Mouse (Mus musculus) left cerebral cortex, postnatal 10 days (tissue): ENCODE measurements around the gene Cfap206. TPM values are rescaled to one million over a fixed set of nuclear protein-coding genes. Genes with fewer than 3 reads are reported as not detected.
"Not testable (repeated sequence)": the region's sequence is repeated elsewhere in the genome, so short reads cannot be mapped to it uniquely, and the experiment has no call there.

Source experiments
- DNase-seq, 2 experiments: peaks; one replicate each; pipeline ENCODE4 v3.0.0; 2021 to 2022; ENCODE audit warnings: low spot score in 2 of 2, mixed read lengths in 1 of 2; ENCODE audit errors: extremely low spot score in 1 of 2
- intact Hi-C: fragments of 180-260 bp; cut with DNase I; formaldehyde crosslinking; loops from one replicate; pipeline ENCODE4 v1.15.1; 2025
- total RNA-seq, 2 experiments: library from RNA; stranded (reverse); gene quantifications; 2 replicates each; pipeline ENCODE4 v1.2.3; 2021

The Cfap206 gene
- 1 to 10 TPM; 2.8 to 4.3 TPM for total RNA-seq

DNA sequence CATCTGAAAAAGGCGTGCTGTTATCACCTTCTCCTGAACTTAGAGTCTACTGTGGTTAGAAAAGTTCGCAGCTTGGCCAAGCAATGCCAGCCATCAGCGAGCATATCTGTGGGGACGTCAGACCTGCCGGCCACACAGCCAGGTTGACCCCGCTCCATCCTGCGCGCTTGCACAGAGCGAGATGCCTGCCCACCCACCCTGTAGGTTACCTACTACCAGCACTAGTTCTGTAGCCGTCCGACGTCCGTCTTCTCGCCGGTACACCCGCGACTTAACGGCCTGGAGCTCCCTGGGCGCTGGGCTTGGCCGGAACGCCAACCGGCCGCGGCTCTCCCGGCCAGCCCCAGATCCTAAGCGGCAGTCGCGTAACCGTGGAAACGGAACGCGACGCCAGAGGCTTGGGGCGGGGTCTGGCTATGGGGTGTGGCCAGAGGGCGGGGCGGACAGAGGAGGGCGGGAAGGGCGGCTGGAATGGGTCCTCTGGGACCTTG, at the start of gene Cfap206:
Cfap206 (minus strand) TSS at position 356 of the 491 bp plus-strand sequence.
- intact Hi-C loops, result no loop called here
- DNase-seq, result peak; percentile 23 to 78

DNA sequence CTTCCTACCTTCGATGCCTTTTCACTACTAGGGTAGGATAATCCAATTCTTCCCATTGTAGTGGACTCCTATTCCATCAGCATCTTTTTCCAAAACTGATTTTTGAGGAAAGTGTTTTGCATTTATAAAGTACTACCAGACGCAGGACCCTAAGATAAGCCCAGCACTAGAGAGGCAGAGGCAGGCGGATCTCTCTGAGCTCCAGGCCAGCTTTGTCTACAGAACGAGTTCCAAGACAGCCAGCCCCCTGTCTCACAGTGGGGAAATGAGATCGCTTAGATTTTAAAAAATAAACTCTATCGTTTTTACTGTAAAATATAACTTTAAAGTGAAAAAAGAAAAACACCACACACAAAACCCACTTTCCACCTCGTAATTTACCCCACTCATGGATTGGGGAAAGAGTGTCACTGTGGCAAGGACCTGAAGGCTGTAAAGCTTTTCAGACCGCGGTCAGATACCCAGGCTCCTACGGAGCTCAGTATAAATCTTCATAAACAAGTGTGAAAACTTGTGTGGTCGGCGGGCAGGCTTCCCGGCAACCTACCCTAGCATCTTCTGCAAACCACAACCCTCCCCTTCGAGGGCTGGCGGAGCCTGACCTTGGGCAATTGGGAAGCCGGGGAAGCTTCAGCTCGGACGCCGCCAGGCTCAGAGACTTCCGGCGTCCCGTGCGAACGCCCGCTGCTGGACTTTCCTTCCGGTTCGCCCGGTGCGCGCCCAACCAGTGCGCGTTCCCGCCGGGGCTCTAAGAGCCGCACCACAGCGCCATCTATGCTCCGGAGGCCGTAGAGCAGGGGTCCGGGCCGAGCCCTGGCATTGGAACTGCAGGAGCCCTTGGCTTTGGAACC, 47.9 kb upstream of the Cfap206 start, which contains the start of gene Smim8:
Smim8 (minus strand) TSS at position 747 of the 851 bp plus-strand sequence.
- intact Hi-C loops, result loop anchor here (5.0 kb wide), 1 partner anchor 91 kb away; the partner anchor contains the start of gene Slc35a1
- DNase-seq, result peak; percentile 81 to 93

GRCm38 (mm10) chr4:34771652-34772371, 41.8 kb upstream of the Cfap206 start:
- intact Hi-C loops, result no loop called here
- DNase-seq, result no peak

DNA sequence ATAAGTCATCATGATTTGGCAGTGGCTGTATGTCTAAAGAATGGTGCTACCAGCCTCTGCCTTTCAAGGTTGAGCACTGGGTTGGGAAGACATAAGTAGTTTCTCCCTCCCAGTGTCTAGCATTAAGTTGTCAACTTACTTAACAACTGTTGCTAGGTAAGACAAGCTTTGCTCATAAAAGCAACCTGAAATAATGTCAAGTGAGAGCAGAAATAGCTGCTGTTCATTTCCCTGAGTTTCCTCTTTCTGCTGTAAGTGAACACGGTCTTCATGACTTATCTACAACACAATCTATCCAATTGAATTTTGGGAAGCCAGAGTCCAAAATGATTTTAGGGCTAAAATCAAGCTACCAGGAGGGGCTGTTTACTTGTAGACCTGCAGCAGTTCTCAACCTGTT, 26.2 kb upstream of the Cfap206 start, which contains the start of gene Gm136:
Gm136 (minus strand) TSS at position 101 of the 400 bp plus-strand sequence.
- intact Hi-C loops, result no loop called here

GRCm38 (mm10) chr4:34749236-34749635, 19.2 kb upstream of the Cfap206 start:
- no peak for DNase-seq
- intact Hi-C loops, result no loop called here

More for the DNA sequence above, 26.2 kb upstream of the Cfap206 start, which contains the start of gene Gm136:
- DNase-seq, result no peak

DNA sequence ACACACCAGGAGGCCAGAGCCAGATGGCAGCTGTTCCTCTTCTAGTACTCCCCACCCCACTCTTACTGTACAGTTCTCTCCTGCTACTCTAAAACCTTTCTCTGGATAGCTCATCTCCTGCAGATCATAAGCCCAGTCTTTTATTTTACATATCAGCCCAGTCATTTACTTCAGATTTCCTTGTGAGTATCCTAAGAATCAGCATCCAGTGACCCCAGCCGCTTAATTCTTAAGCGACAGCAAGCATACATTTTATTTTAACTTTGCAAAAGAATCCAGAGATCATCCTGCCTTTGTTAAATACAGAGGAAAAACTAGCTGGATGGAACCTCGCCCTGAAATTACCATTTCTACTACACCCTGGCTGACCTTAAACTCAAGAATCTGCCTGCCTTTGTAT, 4.5 kb upstream of the Cfap206 start:
- no peak for DNase-seq
- intact Hi-C loops, result no loop called here

DNA sequence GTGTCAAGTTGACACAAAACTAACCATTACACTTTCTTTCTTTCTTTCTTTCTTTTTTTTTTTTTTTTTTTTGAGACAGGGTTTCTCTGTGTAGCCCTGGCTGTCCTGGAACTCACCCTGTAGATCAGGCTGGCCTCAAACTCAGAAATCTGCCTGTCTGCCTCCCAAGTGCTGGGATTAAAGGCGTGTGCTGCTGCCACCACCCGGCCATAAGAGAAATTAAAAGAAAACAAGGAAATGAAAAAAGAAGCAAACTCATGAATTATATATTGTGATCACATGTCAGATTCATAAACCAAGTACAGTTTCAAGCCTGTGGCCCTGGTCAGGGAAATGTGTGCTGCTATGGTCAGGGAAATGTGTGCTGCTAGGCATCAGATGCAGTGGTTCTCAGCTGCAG, 3.4 kb upstream of the Cfap206 start:
- DNase-seq, intact Hi-C loops: not testable (repeated sequence)

GRCm38 (mm10) chr4:34725710-34726109, 4.3 kb downstream of the Cfap206 start:
- intact Hi-C loops, result not testable (repeated sequence)

GRCm38 (mm10) chr4:34724306-34724705, 5.7 kb downstream of the Cfap206 start:
- no peak for DNase-seq
- intact Hi-C loops, result no loop called here

More at GRCm38 (mm10) chr4:34725710-34726109, 4.3 kb downstream of the Cfap206 start:
- DNase-seq, result not testable (repeated sequence)

DNA sequence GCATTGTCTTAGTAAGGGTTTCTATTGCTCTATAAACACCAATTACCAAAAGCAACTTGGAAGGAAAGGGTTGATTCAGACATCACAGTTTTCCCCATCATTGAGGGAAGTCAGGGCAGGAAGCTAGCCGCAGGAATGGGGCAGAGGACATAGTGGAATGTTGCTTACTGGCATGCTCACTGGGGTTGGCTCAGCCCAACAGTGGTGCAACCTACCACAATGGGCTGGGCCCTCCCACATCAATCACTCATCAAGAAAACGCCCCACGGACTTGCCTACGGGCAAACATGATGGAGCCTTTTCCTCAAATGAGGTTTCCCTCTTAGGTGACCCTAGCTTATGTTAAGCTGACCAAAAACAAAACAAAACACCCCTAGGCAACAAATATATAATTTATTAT, 6.8 kb downstream of the Cfap206 start:
- intact Hi-C loops, result no loop called here

DNA sequence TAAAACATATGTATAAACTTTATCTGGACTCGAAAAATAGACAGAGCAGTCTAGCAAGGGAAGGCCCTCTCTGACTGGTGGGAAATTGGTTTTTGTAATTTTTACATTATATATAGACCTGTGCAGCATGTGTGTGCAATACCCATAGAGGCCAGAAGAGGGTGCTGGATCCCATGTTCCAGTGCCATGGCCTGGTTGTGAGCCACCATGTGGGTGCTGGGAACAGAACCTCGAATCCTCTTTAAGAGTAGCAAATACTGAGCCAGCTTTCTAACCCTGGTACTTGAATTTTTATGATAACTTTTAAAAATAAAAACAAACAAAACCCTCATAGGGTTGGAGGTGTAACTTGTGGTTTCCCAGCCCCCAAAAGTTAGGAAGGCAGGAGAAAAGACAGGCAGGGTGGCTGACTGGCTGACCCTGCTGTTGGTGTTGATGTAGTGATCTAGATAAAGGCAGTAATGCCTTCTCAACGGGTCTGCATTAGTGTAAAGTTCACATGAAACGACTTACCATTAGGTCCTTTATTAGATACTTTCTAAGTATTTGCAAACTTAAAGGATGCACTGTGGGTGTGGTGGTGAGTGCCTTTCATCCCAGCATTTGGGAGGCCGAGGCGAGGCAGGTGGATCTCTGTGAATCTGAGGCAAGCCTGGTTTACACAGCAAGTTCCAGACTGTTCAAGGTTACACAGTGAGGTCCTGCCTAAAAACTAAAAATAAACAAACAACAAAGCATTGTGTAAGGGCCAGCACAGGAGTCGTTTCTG, 9.7 kb downstream of the Cfap206 start:
- intact Hi-C loops, result no loop called here
- no peak for DNase-seq

More for the DNA sequence above, 6.8 kb downstream of the Cfap206 start:
- DNase-seq, result no peak

- DNase-seq, result no peak
- intact Hi-C loops, result no loop called here
Measured at GRCm38 (mm10) chr4:34719421-34719820, 10.6 kb downstream of the Cfap206 start.

- no peak for DNase-seq
- intact Hi-C loops, result no loop called here
Measured at GRCm38 (mm10) chr4:34715062-34715461, 14.9 kb downstream of the Cfap206 start.

- intact Hi-C loops, result no loop called here
- no peak for DNase-seq
Measured at GRCm38 (mm10) chr4:34708127-34708526, 21.9 kb downstream of the Cfap206 start.

GRCm38 (mm10) chr4:34707248-34707647, 22.8 kb downstream of the Cfap206 start:
- intact Hi-C loops, result no loop called here
- DNase-seq, result no peak

DNA sequence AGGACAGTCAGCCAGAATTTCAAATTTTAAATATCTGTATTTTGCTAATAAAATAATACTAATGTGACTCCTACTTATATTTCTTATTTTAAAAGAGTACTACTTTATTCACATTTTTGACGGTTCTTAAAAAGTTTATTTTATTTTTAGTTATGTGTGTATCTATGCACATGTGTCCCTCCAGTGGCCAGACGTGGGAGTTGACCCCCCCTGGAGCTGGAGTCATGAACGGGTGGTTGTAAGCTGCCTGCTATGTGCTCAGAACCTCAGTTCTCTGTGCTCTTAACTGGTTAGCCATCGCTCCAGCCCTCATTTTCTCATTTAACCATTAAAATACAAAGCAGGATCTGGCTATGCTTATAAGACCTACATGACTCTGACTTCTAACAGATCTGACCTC, 27.0 kb downstream of the Cfap206 start:
- DNase-seq, result no peak
- intact Hi-C loops, result no loop called here

- no peak for DNase-seq
- intact Hi-C loops, result no loop called here
Measured at GRCm38 (mm10) chr4:34702231-34702630, 27.8 kb downstream of the Cfap206 start.

GRCm38 (mm10) chr4:34701528-34701927, 28.5 kb downstream of the Cfap206 start:
- peak in 1 of 2 experiments; percentile 63 for DNase-seq
- intact Hi-C loops, result no loop called here

DNA sequence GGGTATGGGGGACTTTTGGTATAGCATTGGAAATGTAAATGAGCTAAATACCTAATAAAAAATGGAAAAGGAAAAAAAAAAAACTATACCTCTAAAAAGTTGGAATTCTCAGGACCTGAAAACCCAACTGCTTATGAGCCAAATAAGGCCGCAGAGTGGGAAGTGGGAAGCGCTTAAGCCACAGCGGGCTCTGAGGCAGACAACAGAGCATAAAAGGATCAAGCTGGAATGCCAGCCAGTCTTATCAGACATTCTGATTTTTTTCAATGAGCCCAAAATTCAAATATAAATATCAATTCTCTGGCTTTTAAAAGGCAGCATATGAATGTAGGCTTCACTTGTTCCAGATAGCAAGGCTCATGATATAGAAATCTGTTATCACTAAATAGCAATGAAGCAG, 42.0 kb downstream of the Cfap206 start:
- intact Hi-C loops, result loop anchor here (5.0 kb wide), 2 partner anchors 89 to 229 kb away; partner anchors contain the start of gene Smim8
- no peak for DNase-seq
